Mouse (Mus musculus): Measurements from ENCODE around the gene Phc3. TPM values are rescaled to one million over a fixed set of nuclear protein-coding genes. Genes with fewer than 3 reads are reported as not detected.

Phc3 gene
- polyA plus RNA-seq, 1 experiment from 2014 or later: 1.4 TPM

- TF ChIP-seq CTCF (IDR thresholded peaks at IDR 0.05; ENCODE audit: low read depth) (no peak), EP300 (IDR thresholded peaks at IDR 0.05; ENCODE audit: low read depth) (peak; percentile 37; the same call in 1 of the 2 replicates)
- H3K4me2 ChIP-seq (ENCODE audit: low read depth, low read length): no peak overlapping the region
- WGBS (ENCODE audit: insufficient replicate concordance): 55% methylated on average over 9 of the region's 9 CpGs
- no peaks in the 10 kb centered on the region for H3K9me3 ChIP-seq (ENCODE audit: low read length)
- DNase-seq: no peak
- no peaks in the 10 kb centered on the region for H3K36me3 ChIP-seq (replicated peaks; ENCODE audit: insufficient read depth, low read length)
- no peaks in the 10 kb centered on the region for H3K27me3 ChIP-seq (ENCODE audit: insufficient read depth, low read length)
- no peak overlapping the region for H3K9ac ChIP-seq (replicated peaks)
- peak; percentile 86 for ATAC-seq
- no peaks in the 10 kb centered on the region for H3K4me1 ChIP-seq (ENCODE audit: insufficient read depth)
- H3K4me3 ChIP-seq (ENCODE audit: low read depth, low read length): no peak overlapping the region
- H3K27ac ChIP-seq (ENCODE audit: low read depth): no peak overlapping the region
Observed at GRCm38 (mm10) chr3:30987396-30988318, 18.4 kb upstream of the Phc3 start.

GRCm38 (mm10) chr3:30982924-30983536 lies 13.8 kb upstream of the Phc3 start:
- Histone ChIP-seq H3K4me3 (ENCODE audit: low read depth, low read length) (no peak overlapping the region), H3K27ac (ENCODE audit: low read depth) (no peak overlapping the region), H3K27me3 (ENCODE audit: insufficient read depth, low read length) (no peaks in the 10 kb centered on the region), H3K4me1 (ENCODE audit: insufficient read depth) (no peaks in the 10 kb centered on the region), H3K4me2 (ENCODE audit: low read depth, low read length) (no peak overlapping the region), H3K36me3 (replicated peaks; ENCODE audit: insufficient read depth, low read length) (no peaks in the 10 kb centered on the region), H3K9ac (replicated peaks) (no peak overlapping the region), H3K9me3 (ENCODE audit: low read length) (no peaks in the 10 kb centered on the region)
- ATAC-seq (no peak), DNase-seq (no peak)
- whole genome bisulfite sequencing (ENCODE audit: insufficient replicate concordance): 67% methylated on average over 8 of the region's 8 CpGs
- TF ChIP-seq CTCF (IDR thresholded peaks at IDR 0.05; ENCODE audit: low read depth) (no peak), EP300 (IDR thresholded peaks at IDR 0.05; ENCODE audit: low read depth) (no peak)

- Histone ChIP-seq H3K27me3 (ENCODE audit: insufficient read depth, low read length) (no peaks in the 10 kb centered on the region), H3K4me3 (ENCODE audit: low read depth, low read length) (no peak overlapping the region), H3K4me1 (ENCODE audit: insufficient read depth) (no peaks in the 10 kb centered on the region), H3K9ac (replicated peaks) (no peak overlapping the region; the same call in 1 of the 2 replicates), H3K4me2 (ENCODE audit: low read depth, low read length) (no peak overlapping the region), H3K27ac (ENCODE audit: low read depth) (no peak overlapping the region), H3K36me3 (replicated peaks; ENCODE audit: insufficient read depth, low read length) (no peaks in the 10 kb centered on the region), H3K9me3 (ENCODE audit: low read length) (no peaks in the 10 kb centered on the region)
- TF ChIP-seq EP300 (IDR thresholded peaks at IDR 0.05; ENCODE audit: low read depth) (no peak), CTCF (IDR thresholded peaks at IDR 0.05; ENCODE audit: low read depth) (no peak)
- WGBS (ENCODE audit: insufficient replicate concordance): 58% methylated on average over 5 of the region's 5 CpGs
- no peak for DNase-seq
- ATAC-seq: peak; percentile 87
Observed at GRCm38 (mm10) chr3:30981616-30982380, 12.6 kb upstream of the Phc3 start.

DNA sequence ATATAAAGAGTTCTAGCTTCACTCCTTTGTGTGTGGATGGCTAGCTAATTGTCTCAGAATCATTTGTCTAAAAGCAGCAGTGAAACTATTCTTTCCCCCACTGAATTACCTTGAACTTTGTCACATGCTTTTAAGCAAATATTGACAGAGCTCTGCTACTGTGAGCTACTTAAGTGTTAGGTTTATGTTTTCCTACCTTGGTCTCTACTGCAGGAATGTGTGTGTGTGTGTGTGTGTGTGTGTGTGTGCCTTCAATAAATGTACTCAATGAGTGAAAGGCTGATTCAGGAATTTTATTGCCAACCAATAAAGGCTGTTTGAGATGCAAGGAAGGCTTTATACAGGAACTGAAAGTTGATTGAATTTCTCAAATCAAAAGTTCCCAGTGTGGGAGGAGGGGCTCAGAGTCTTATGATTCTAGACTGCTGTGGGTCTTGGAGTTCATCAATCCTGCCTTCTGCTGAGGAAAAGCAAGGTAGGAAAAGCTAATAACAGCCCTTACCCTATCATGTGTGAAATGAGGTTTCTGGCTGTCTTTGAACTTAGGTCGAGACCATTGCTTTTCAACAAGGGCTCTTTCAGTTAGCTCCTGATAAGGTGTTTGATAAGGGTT lies 7.9 kb upstream of the Phc3 start:
- ATAC-seq (no peak), DNase-seq (no peak)
- Histone ChIP-seq H3K27ac (ENCODE audit: low read depth) (no peak overlapping the region), H3K4me3 (ENCODE audit: low read depth, low read length) (no peak overlapping the region), H3K4me1 (ENCODE audit: insufficient read depth) (no peaks in the 10 kb centered on the region), H3K9ac (replicated peaks) (no peak overlapping the region), H3K27me3 (ENCODE audit: insufficient read depth, low read length) (no peaks in the 10 kb centered on the region), H3K9me3 (ENCODE audit: low read length) (no peaks in the 10 kb centered on the region), H3K4me2 (ENCODE audit: low read depth, low read length) (no peak overlapping the region), H3K36me3 (replicated peaks; ENCODE audit: insufficient read depth, low read length) (no peaks in the 10 kb centered on the region)
- TF ChIP-seq CTCF (IDR thresholded peaks at IDR 0.05; ENCODE audit: low read depth): no peak
- TF ChIP-seq EP300 (IDR thresholded peaks at IDR 0.05; ENCODE audit: low read depth): no peak
- 38% methylated on average over 1 of the region's 1 CpGs for WGBS (ENCODE audit: insufficient replicate concordance)

GRCm38 (mm10) chr3:30975102-30975754 lies 6.0 kb upstream of the Phc3 start:
- no peaks in the 10 kb centered on the region for H3K4me1 ChIP-seq (ENCODE audit: insufficient read depth)
- no peak overlapping the region for H3K4me2 ChIP-seq (ENCODE audit: low read depth, low read length)
- no peak overlapping the region for H3K9ac ChIP-seq (replicated peaks)
- TF ChIP-seq CTCF (IDR thresholded peaks at IDR 0.05; ENCODE audit: low read depth): peak; percentile 77
- TF ChIP-seq EP300 (IDR thresholded peaks at IDR 0.05; ENCODE audit: low read depth): no peak
- H3K4me3 ChIP-seq (ENCODE audit: low read depth, low read length): no peak overlapping the region
- no peak overlapping the region for H3K27ac ChIP-seq (ENCODE audit: low read depth)
- no peaks in the 10 kb centered on the region for H3K27me3 ChIP-seq (ENCODE audit: insufficient read depth, low read length)
- ATAC-seq: peak; percentile 64
- no peaks in the 10 kb centered on the region for H3K36me3 ChIP-seq (replicated peaks; ENCODE audit: insufficient read depth, low read length)
- 37% methylated on average over 9 of the region's 9 CpGs for WGBS (ENCODE audit: insufficient replicate concordance)
- no peaks in the 10 kb centered on the region for H3K9me3 ChIP-seq (ENCODE audit: low read length)
- DNase-seq: peak; percentile 72
